In genomic region chr8:70544200-70544687, GRCm38 (mm10) we compare ENCODE assay signal across 1 mouse cellular context.
TF ChIP-seq lines count a peak whose summit lies in the region.

No protein-coding gene starts in this region.

TF ChIP-seq in MEL, 35 proteins besides CTCF, POLR2A, EP300 and RAD21:
- TF ChIP-seq SMC3 (IDR thresholded peaks at IDR 0.05; ENCODE audit: low read depth, low read length) (peak; percentile 46), ELF1 (IDR thresholded peaks at IDR 0.05; ENCODE audit: low read depth, low read length) (no peak), MAFK (IDR thresholded peaks at IDR 0.05; ENCODE audit: borderline replicate concordance, low read depth, low read length) (no peak), ZC3H11A (IDR thresholded peaks at IDR 0.05; ENCODE audit: low read depth, low read length) (0 out of 2 replicates have a peak, but pooled peaks have one; percentile 4), MAZ (IDR thresholded peaks at IDR 0.05; ENCODE audit: low read depth, low read length) (no peak), TBP (IDR thresholded peaks at IDR 0.05; ENCODE audit: low read depth, low read length) (no peak), SIN3A (IDR thresholded peaks at IDR 0.05; ENCODE audit: low read length) (0 out of 2 replicates have a peak, but pooled peaks have one; percentile 18), KAT2A (conservative IDR thresholded peaks at IDR 0.05; ENCODE audit: low read depth, low read length) (no peak), ZNF384 (IDR thresholded peaks at IDR 0.05; ENCODE audit: low read depth, low read length) (peak; percentile 74), USF2 (IDR thresholded peaks at IDR 0.05; ENCODE audit: borderline replicate concordance in 1 of 2, insufficient read depth in 1 of 2, low read depth in 1 of 2, low read length in 2 of 2) (no peak), JUND (IDR thresholded peaks at IDR 0.05; ENCODE audit: low read depth, low read length) (no peak), MXI1 (IDR thresholded peaks at IDR 0.05; ENCODE audit: low read depth, low read length) (no peak), MAX (IDR thresholded peaks at IDR 0.05; ENCODE audit: low read length) (no peak)
